Mouse (Mus musculus): Measurements from ENCODE around the gene Tor1b.
"Not testable (repeated sequence)": the region's sequence is repeated elsewhere in the genome, so short reads cannot be mapped to it uniquely, and the experiment has no call there.

Gene Tor1b

GRCm38 (mm10) chr2:30931922-30932321 lies 20.8 kb upstream of the Tor1b start:
- DNase-seq (ENCODE audit: low spot score): no peak

DNA sequence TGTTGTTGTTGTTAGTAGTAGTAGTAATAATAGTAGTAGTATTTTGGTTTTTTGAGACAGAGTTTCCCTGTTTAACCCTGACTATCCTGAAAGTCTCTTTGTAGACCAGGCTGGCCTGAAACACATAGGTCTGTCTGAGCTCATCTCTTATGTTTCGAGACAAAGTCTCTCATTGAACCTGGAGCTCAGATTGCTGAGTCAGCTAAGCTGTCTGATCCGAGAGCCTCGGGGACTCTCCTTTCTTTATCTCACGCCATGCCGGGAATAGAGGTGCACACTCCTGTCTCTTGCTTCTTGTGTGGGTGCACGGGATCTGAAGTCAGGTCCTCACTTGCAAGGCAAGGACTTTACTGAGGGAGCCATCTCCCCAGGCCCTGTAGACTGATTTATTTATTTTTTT lies 19.7 kb upstream of the Tor1b start:
- no peak for DNase-seq (ENCODE audit: low spot score)

DNA sequence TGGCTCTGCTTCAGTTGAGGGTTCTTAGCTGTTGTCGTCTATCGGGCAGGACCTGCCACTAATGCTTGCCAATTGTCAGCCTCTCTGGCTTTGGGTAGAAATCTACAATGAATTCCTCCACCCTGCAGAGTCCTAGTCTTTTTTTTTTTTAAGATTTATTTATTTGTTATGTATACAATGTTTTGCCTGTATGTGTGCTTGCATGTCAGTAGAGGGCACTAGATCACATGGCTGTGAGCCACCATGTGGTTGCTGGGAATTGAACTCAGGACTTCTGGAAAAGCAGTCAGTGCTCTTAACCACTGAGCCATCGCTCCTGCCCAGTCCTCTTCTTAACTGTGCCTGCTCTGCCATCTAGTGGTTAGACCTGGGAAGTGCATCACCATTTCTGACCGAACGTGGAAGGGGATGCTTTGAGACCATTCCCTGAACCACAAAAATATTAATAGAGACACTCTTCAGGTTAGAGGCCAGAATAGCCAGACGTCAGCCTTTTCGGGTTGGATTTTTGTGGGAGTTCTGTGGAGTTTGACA lies 18.8 kb upstream of the Tor1b start:
- DNase-seq (ENCODE audit: low spot score): peak; percentile 73

DNA sequence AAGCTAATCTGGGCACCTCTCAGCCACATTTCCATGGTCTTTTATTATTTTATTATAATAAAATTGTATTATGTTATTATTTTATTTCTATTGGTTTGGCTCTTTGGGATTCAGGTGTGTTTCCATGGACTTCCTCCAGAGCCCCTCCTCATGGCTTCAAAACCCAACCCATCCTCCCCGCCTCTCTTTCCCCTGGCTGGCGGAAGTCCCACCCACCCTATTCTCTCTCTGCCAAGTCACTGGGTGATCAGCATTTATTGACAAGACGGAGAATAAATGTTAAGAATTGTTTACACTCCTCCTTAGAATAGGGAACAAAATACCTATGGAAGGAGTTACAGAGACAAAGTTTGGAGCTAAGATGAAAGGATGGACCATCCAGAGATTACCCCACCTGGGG lies 16.0 kb upstream of the Tor1b start:
- DNase-seq (ENCODE audit: low spot score): no peak

- DNase-seq (ENCODE audit: low spot score): no peak
Observed at GRCm38 (mm10) chr2:30937731-30938130, 15.0 kb upstream of the Tor1b start.

- DNase-seq (ENCODE audit: low spot score): no peak
Observed at GRCm38 (mm10) chr2:30938574-30938991, 14.2 kb upstream of the Tor1b start.

GRCm38 (mm10) chr2:30941586-30941985 lies 11.2 kb upstream of the Tor1b start:
- DNase-seq (ENCODE audit: low spot score): no peak

GRCm38 (mm10) chr2:30942116-30942515 lies 10.6 kb upstream of the Tor1b start:
- DNase-seq (ENCODE audit: low spot score): not testable (repeated sequence)

GRCm38 (mm10) chr2:30942603-30943011 lies 10.2 kb upstream of the Tor1b start:
- no peak for DNase-seq (ENCODE audit: low spot score)

GRCm38 (mm10) chr2:30952457-30952823 lies 319 bp upstream of the Tor1b start:
- DNase-seq (ENCODE audit: low spot score): no peak

GRCm38 (mm10) chr2:30954797-30955196 lies 2.0 kb downstream of the Tor1b start:
- DNase-seq (ENCODE audit: low spot score): no peak

DNA sequence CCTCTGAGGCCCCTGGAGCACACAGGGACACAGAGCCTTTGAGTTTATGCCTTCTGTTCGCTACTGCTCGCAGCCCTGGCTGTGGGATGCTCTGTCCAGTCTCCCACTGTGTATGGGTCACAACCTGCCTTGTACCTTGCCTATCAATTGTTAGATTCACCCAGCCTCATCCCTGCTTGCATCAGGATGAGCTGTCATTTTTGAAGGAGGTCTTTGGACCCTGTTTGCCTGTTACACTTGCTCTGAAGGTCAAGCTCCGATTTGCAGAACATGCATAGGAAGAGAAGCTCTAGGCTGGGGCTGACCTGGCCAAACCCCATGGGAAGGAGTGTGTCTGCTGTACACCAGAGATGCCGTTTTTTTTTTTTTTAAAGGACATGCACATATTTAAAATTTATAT lies 4.8 kb downstream of the Tor1b start:
- DNase-seq (ENCODE audit: low spot score): no peak

DNA sequence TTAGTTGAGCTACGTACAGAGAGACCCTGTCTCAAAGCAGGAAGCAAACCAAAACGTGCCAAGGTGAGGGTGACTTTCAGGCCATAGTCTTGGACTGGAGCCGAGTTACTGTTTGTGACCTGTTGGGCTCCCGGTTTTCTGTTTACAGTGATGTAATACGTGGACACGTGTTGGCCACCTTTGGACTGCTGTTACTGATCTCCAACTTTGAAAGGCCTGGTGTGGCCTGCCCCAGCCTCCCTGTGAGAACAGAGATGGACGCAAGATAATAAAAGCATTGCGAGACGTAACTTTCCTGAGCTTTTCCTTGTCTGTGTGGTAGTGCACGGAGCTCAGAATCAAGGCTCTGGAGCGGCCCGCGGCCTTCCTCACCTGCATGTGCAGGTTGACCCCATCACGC lies 6.0 kb downstream of the Tor1b start:
- no peak for DNase-seq (ENCODE audit: low spot score)

GRCm38 (mm10) chr2:30959856-30960255 lies 7.1 kb downstream of the Tor1b start:
- no peak for DNase-seq (ENCODE audit: low spot score)

DNA sequence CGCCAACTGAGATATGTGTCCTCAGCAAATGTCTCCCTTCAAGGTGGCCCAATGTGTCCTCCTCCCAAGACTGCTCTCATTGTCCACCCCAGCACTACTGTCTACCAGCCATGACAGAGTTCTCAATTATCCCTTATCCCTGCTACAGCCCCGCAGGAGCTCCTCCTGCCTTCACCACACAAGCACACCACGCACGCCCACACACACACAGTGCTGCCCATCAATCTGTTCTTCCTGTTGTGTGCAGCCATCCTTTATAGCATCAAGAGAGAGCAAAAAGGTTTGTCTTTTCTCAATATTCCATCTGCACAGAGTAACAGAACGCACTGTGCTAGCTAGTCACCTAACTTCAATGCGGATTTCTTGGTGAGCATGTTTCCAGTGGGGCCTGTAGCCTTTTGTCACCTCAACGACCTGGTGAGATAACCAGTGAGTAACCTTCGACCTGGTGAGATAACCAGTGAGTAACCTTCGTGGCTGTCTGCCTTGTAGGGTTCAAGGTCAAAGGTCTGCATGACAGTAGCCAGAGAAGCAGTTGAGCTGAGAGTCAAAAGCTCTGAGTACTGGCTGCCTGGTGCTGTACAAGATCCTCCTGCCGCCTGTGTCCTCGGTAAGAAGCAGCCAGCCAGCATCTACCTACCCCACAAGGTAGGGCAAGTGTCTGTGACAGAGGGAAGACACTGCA lies 10.0 kb downstream of the Tor1b start:
- no peak for DNase-seq (ENCODE audit: low spot score)

- no peak for DNase-seq (ENCODE audit: low spot score)
Observed at GRCm38 (mm10) chr2:30965627-30966026, 12.9 kb downstream of the Tor1b start.

DNA sequence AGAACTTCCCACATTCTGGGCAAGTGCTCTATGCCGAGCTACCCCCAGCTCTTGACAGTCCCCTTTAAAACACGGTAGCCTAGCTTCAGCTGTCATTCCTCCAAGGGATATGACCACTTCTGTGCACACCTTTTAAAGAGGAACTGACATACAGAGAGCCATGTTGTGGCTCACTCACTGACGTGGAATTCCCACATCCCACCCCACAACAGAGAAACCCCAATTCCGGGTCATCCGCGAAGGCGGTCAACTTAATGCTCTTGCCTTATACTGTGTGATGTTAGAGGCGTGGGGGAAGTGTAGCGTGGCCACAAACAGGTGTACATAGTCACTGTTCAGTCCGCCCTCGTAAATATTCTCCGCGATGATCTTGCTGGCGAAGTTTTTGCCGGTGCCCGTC lies 14.1 kb downstream of the Tor1b start:
- DNase-seq (ENCODE audit: low spot score): no peak

DNA sequence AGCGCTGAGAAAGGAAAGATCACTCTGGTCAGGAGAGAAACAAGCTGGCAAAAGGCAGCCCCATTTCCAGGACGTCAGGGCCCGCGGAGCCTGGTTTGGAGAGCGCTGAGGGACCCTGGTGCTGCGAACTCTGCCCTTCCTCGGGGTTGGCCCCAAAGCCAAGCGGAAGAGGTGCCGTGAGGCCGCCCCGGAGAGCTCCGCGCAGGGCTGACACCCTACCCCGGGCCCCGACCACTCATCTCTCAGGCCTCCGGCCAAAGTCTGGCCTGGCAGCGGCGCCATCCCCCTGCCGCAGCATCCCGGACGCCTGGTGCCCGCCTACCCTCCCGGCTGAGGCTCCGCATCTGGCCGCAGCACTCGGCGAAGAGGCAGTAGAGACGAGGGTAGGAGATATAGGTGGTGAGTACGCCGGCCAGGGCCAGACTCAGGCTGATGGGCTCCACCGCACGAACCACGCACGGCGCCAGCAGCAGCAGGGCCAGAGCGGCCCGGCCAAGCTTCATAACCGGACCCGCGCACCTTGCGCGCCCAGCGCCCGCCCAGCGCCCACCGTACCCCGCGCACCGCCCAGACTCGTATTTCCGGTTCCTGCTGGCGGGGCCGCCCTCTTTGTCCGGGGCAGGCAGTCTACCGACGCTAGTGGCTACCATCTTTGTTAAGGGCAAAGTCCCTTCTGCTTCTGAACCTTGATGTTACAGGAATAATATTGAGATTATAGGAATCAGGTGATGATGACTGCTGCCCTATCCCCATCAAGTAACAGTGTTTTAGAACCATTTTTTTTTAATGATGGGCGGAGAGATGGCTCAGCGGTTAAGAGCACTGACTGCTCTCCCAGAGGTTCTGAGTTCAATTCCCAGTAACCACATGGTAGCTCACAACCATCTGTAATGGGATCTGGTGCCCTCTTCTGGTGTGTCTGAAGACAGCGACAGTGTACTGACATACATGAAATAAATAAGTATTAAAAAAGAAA lies 14.9 kb downstream of the Tor1b start, which contains the start of gene Tor1a:
Gene Tor1a, minus strand, starts transcription at position 582 of the 976 bp plus-strand sequence.
- peak; percentile 84 for DNase-seq (ENCODE audit: low spot score)

- DNase-seq (ENCODE audit: low spot score): peak; percentile 99
Observed at GRCm38 (mm10) chr2:30981790-30982513, 29.2 kb downstream of the Tor1b start, which contains the start of the genes BC005624 and Usp20. TSS of gene BC005624 (minus strand) at chr2:30982201. TSS of gene Usp20 (plus strand) at chr2:30982279.

- DNase-seq (ENCODE audit: low spot score): no peak
Observed at GRCm38 (mm10) chr2:30983024-30983423, 30.3 kb downstream of the Tor1b start.

- no peak for DNase-seq (ENCODE audit: low spot score)
Observed at GRCm38 (mm10) chr2:30985111-30986020, 32.6 kb downstream of the Tor1b start.
